Mouse (Mus musculus): ENCODE results near the gene Ly6c2.
"Not testable (repeated sequence)": the region's sequence is repeated elsewhere in the genome, so short reads cannot be mapped to it uniquely, and the experiment has no call there.

Ly6c2 gene

DNA sequence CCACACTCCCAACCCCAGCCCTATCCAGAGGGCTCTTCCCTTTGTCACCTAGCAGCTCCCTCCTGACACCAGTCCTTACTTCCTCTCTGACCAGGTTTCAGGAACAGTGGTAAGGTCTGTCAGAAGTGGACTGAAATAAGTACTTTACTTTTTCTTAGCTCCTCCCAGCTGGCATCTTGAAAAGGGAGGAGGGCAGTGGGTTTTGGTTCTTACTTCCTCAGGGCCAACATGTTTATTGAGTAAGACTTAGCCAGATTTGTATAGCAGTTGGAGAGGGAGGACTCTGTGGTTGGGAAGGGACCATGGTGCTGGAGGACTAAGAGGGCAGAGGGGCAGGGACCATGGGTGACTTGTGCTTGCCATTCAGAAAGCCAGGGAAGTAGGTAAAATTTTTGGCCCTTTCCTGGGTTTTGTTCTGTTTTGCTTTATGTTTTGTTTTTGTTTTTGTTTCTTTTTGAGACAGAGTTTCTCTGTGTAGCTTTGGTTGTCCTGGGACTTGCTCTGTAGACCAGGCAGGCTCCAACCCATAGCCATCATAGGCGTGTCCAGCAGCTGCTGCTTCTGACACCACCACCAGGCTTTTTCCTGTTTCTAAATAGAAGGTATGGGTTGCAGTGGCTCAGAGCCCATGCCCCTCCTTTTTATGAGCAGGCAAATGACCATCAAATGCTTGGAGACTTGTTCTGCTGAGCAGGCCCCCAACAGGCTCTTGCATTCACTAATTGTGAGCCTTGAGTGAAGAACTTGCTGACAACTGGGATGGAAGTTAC, at the start of gene Ly6c2:
Ly6c2 (minus strand) TSS at position 110 of the 770 bp plus-strand sequence.
- DNase-seq (ENCODE audit: low spot score in 2 of 2): not testable (repeated sequence)

DNA sequence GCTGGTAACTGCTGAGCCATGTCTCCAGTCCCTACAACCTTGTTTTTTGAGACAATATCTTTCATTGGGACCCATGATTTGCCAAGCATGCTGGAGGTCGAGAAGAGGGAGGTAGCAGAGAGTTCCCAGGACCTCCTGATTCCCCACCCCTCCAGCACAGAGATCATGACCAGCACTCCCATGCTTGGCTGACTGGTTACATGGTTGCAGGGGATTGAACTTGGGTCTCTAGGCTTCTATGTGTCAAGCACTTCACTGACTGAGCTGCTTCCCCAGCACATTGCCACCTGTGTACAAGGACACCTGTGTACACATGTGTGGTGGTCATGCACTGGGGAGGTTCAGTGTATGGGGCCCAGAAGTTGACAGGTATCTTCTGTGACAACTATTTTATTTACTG, 45.9 kb upstream of the Ly6c2 start:
- DNase-seq (ENCODE audit: low spot score in 2 of 2): no peak

DNA sequence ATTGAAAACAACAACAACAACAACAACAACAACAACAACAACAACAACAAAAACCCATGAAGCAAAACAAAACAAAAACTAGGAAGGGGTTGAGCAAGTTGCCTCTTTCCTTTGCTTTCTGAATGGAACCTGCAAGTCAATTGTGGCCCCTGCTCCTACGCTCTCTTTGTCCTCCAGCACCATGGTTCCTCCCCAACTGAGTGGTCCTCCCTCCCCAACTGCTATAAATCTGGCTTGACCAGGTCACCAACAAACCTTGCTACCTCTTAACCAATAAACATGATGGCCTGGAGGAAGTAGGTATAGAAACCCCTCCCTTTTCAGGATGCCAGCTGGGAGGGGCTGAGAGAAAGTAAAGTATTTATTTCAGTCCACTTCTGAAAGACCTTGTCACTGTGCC, 43.2 kb upstream of the Ly6c2 start, which contains the start of gene Ly6g:
Ly6g (plus strand) TSS at position 301 of the 400 bp plus-strand sequence.
- DNase-seq (ENCODE audit: low spot score in 2 of 2): no peak

DNA sequence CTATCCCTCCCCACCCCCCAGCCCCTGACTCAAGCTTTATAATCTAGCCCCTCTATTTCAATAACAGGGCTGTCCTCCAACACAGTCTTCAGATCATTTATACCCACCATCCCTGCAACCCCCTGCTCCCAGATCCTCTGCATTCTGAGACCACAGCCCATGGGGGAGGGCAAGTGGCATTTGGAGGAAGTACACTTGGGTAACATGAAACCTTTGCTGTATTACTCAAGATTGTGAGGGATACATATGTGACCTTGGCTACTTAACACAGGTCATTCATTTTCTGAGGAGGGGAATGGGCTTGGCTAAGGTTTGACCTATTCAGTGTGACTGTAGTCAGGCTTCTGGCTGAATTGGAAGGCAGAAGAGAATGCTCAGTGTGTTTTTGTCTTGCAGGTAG, 41.3 kb upstream of the Ly6c2 start:
- no peak for DNase-seq (ENCODE audit: low spot score in 2 of 2)

DNA sequence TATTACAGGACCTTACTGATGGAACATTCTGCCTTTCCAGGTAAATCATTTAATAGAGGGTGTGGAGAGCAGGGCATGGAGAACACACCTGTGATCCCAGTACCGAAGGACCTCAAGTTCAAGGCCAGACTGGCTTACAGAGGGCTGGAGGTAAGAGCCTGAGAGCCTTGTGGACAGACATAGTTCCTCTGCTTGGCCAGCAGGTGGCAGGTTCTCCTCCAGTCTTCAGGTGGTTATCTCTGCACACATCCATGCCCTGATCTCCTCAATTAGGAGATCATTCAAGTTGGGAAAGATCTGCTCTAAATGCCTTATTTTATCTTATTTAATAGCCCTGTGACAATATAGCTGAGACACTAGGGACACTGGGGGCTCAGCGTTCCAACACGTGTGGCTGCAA, 32.0 kb upstream of the Ly6c2 start:
- no peak for DNase-seq (ENCODE audit: low spot score in 2 of 2)

DNA sequence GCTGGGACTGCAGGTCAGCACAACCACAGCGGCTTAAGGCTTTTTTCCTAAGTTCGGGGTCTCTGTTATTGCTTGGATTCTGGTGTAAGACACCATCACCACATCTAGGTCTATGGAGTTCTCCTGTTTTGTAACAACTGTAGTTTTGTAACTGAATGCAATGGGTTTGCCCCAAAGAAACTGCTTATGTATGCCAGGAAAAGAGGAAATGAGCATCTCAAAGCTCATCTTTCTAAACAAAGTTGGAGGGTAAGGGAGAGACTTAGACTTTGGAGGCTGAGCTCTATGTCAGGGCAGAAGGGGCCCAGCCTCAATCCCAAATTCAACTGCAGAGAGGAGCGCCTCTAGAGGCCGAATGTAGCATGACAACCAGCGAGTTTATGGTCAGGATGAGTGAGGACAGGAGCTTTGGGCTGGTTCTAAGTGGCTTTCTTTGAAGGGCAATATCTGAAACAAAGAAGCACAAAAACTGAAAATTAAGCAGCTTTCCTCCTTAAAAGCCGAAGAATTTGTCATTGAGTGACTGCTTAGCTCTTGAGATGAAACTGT, 30.1 kb upstream of the Ly6c2 start:
- peak in 1 of 2 experiments; percentile 16 for DNase-seq (ENCODE audit: low spot score in 2 of 2)

DNA sequence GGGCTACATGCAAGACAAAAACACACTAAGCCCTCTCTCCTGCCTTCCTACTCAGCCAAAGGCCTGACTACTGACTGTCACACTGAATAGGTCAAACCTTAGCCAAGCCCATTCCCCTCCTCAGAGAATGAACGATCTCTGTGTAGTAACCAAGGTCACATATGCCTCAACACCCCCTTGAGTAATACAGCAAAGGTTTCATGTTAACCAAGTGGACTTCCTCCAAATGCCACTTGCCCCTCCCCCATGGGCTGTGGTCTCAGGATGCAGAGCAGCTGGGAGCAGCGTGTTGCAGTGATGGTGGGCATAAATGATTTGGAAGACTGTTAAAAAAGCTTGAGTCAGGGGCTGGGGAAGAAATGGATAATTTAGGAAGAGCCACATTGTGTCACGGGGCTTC, 26.0 kb upstream of the Ly6c2 start:
- not testable (repeated sequence) for DNase-seq (ENCODE audit: low spot score in 2 of 2)

DNA sequence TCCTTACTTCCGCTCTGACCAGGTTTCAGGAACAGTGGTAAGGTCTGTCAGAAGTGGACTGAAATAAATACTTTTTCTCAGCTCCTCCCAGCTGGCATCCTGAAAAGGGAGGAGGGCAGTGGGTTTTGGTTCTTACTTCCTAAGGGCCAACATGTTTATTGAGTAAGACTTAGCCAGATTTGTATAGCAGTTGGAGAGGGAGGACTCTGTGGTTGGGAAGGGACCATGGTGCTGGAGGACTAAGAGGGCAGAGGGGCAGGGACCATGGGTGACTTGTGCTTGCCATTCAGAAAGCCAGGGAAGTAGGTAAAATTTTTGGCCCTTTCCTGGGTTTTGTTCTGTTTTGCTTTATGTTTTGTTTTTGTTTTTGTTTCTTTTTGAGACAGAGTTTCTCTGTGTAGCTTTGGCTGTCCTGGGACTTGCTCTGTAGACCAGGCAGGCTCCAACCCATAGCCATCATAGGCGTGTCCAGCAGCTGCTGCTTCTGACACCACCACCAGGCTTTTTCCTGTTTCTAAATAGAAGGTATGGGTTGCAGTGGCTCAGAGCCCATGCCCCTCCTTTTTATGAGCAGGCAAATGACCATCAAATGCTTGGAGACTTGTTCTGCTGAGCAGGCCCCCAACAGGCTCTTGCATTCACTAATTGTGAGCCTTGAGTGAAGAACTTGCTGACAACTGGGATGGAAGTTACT, 23.5 kb upstream of the Ly6c2 start:
- DNase-seq (ENCODE audit: low spot score in 2 of 2): not testable (repeated sequence)

DNA sequence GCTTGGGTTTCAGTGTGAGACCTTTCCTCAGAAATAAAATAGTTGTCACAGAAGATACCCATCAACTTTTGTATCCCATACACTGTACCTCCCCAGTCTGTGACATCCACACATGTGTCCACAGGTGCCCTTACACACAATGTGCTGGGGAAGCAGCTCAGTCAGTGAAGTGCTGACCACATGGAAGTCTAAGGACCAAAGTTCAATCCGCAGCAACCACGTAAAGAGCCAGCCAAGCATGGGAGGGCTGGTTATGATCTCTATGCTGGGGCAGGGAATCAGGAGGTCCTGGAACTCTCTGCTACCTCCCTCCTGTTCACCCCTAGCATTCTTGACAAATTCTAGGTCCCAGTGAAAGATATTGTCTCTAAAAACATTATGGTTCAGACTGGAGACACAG, 20.6 kb upstream of the Ly6c2 start:
- DNase-seq (ENCODE audit: low spot score in 2 of 2): not testable (repeated sequence)

DNA sequence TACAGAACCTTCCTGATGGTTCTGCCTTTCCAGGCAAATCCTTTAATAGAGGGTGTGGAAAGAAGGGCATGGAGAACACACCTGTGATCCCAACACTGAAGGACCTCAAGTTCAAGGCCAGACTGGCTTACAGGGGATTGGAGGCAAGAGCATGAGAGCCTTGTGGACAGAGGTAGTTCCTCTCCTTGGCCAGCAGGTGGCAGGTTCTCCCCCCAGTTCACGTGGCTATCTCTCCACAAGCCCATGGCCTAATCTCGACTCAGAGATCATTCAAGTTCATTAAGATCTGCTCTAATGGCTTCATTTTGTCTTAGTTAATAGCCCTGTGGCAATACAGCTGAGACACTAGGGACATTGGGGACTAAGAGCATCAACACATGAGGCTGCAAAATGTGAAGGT, 8.3 kb upstream of the Ly6c2 start:
- no peak for DNase-seq (ENCODE audit: low spot score in 2 of 2)

DNA sequence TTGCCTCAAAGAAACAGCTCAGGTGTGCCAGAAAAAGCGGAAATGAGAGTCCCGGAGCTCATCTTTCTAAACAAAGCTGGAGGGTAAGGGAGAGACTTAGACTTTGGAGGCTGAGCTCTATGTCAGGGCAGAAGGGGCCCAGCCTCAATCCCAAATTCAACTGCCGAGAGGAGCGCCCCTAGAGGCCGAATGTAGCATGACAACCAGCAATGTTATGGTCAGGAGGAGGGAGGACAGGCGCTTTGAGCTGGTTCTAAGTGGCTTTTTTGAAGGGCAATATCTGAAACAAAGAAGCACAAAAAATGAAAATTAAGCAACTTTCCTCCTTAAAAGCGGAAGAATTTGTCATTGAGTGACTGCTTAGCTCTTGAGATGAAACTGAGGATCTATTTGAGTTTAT, 7.0 kb upstream of the Ly6c2 start:
- peak in 1 of 2 experiments; percentile 56 for DNase-seq (ENCODE audit: low spot score in 2 of 2)

DNA sequence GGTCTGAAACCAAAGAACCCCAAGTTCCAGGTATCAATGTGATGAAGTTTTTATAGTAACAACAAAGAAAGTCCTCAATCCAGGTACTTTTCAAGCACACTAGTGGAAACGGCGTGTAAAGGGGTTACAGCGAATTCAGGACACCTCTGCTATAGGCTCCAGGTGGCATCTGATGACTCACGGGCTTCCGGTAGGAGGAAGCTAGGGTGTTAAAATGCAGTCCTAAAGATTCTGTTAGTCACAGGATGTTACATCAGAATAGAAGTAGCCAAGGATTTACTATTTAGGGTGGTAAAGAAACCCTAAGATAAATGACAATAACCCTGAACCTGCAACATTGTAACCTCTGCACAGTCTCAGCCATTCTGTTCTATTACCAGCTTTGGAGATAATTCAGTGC, 5.7 kb upstream of the Ly6c2 start:
- DNase-seq (ENCODE audit: low spot score in 2 of 2): not testable (repeated sequence)

DNA sequence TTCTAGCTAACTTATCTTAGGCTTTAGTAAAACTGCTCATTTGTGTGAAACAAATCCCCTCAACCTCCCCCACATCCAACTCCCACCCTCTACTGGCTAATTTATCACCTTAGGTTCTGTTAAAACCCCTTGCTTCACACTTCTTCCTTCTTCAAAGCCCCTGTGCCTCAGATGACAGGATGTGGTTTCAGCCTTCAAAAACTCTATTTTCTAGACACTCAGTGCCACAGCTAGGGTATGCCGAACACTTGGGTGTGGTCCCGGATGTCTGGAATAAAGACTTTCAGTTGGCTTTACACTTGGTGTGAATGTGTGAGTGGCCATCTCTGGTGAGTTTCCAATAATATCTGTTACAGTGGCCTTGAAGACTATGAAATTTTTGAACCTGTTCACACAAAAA, 4.8 kb upstream of the Ly6c2 start:
- no peak for DNase-seq (ENCODE audit: low spot score in 2 of 2)

DNA sequence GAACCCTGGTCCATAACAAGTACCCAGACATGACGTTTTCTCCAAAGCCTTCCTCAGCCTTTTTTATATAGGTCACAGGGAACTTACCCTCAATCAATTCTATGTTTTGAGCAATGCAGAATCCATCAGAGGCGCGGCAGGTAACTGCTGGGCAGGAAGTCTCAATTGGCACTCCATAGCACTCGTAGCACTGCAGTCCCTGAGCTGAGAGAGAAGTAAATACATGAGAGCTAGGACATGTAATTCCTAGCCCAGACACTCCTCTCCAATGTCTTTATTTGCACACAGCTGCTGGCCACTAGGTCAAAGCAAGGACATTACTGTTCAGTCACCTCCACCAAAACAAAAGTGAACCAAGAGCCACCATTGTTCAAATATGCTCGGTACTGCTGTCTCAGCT, 1.3 kb downstream of the Ly6c2 start:
- DNase-seq (ENCODE audit: low spot score in 2 of 2): not testable (repeated sequence)

DNA sequence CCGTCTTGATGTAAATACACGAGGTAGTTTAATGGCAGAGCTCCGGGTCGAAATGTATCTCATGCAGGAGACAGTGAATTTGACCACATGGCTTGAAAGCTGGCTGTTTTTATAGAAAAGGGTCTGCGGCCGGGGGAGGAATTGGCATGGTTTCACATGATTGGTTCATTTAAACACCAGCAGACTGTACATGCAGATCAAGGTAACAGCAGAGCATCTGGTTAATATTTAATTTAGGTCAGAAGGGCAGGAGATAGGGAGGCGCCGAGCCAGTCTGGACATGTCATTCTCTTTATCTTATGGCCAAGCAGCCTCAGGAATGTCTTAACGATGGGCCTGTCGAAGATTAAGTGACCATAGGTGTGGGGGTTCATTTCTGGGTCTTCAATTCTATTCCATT, 12.5 kb downstream of the Ly6c2 start:
- no peak for DNase-seq (ENCODE audit: low spot score in 2 of 2)

DNA sequence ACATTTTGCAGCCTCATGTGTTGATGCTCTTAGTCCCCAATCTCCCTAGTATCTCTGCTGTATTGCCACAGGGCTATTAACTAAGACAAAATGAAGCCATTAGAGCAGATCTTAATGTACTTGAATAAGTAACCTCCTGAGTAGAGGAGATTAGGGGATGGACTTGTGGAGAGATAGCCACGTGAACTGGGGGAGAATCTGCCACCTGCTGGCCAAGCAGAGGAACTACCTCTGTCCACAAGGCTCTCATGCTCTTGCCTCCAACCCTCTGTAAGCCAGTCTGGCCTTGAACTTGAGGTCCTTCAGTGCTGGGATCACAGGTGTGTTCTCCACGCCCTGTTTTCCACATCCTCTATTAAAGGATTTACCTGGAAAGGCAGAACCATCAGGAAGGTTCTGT, 23.7 kb downstream of the Ly6c2 start:
- DNase-seq (ENCODE audit: low spot score in 2 of 2): not testable (repeated sequence)

DNA sequence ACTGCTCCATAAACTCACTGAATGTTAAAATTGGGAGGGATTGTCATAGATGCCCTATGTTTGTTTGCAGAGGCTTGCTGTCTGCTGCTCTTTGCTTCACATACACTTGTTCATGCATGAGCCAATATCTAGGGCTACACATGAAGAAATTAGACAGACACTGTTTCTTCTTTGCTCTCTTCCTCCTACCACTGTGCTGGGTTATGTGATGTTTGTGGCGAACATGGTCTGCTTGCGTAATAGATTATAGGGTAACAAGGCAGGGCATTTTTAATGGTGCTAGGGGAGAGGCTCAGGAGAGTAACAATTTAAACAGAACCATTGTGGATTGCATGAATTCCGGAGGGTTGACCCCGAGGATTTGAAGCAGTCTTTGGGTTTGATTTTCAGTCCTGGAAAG, 41.8 kb downstream of the Ly6c2 start:
- no peak for DNase-seq (ENCODE audit: low spot score in 2 of 2)

DNA sequence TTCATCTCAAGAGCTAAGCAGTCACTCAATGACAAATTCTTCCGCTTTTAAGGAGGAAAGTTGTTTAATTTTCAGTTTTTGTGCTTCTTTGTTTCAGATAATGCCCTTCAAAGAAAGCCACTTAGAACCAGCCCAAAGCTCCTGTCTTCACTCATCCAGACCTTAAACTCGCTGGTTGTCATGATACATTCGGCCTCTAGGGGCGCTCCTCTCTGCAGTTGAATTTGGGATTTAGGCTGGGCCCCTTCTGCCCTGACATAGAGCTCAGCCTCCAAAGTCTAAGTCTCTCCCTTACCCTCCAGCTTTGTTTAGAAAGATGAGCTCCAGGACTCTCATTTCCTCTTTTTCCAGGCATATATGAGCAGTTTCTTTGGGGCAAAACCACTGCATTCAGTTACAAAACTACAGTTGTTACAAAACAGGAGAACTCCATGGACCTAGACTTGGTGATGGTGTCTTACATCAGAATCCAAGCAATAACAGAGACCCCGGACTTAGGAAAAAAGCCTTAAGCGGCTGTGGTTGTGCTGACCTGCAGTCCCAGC, 49.7 kb downstream of the Ly6c2 start:
- DNase-seq (ENCODE audit: low spot score in 2 of 2): peak; percentile 54 to 71

DNA sequence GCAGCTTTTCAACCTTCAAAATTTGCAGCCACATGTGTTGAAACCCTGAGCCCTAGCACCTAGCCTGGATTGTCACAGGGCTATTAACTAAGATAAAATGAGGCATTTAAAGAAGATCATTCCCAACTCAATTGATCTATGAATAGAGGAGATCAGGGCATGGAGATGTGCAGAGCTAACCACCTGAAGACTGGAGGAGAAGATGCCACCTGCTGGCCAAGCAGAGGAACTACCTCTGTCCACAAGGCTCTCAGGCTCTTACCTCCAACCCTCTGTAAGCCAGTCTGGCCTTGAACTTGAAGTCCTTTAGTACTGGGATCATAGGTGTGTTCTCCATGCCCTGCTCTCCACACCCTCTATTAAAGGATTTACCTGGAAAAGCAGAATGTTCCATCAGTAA, 51.3 kb downstream of the Ly6c2 start:
- peak in 1 of 2 experiments; percentile 16 for DNase-seq (ENCODE audit: low spot score in 2 of 2)
